8 mouse cellular contexts compared by ENCODE assay signal in genomic region chr10:100588524-100588923, GRCm38 (mm10). TPM values are rescaled to one million over a fixed set of nuclear protein-coding genes. Genes with fewer than 3 reads are reported as not detected.
A peak's percentile ranks its signal among the peaks of the same experiment; 100 is the strongest.
DNase-seq lines count a peak whose midpoint lies in the region; ATAC-seq and TF ChIP-seq lines count a peak whose summit lies in the region.

No protein-coding gene starts in this region.

- ATAC-seq in hindbrain, embryonic 15.5 days (ENCODE audit: low FRiP score, low read depth), result peak; percentile 16
- 0 out of 2 replicates have a peak, but pooled peaks have one; percentile 53 for ATAC-seq in midbrain, embryonic 14.5 days (ENCODE audit: low FRiP score, low TSS enrichment)

- DNase-seq in kidney, adult 2 months, result no peak
- no peak for DNase-seq in kidney, adult 8-10 months
- peak; percentile 9 for DNase-seq in midbrain, embryonic 14.5 days
- no peak for DNase-seq in cerebellum, postnatal 36 days
- no peak for DNase-seq in left cerebral cortex, postnatal 4 days
- DNase-seq in ovary, postnatal 36 days (ENCODE audit: low spot score), result no peak

- no peak overlapping the region for H3K27ac ChIP-seq in kidney, adult 2 months (ENCODE audit: insufficient read depth, low read depth, low read length)
- no peak overlapping the region for H3K27ac ChIP-seq in brown adipose tissue, adult 24 weeks (replicated peaks; ENCODE audit: low read depth, low read length)
- peak overlapping the region; percentile 89 for H3K27ac ChIP-seq in hindbrain, embryonic 15.5 days (replicated peaks)
- H3K27ac ChIP-seq in midbrain, embryonic 14.5 days (replicated peaks; ENCODE audit: low read depth, low read length), result peak overlapping the region; percentile 82

- H3K4me2 ChIP-seq in hindbrain, embryonic 15.5 days, result peak overlapping the region; percentile 61
- peak overlapping the region; percentile 72 for H3K4me2 ChIP-seq in midbrain, embryonic 14.5 days (ENCODE audit: low read length)

- TF ChIP-seq CTCF in kidney, adult 2 months (conservative IDR thresholded peaks at IDR 0.05; ENCODE audit: insufficient read depth, insufficient read length, low read depth, low read length), result no peak

- no peaks in the 10 kb centered on the region for H3K9me3 ChIP-seq in hindbrain, embryonic 15.5 days
- H3K9me3 ChIP-seq in midbrain, embryonic 14.5 days (ENCODE audit: control insufficient read depth, low read length), result no peaks in the 10 kb centered on the region

- H3K36me3 ChIP-seq in kidney, adult 2 months (ENCODE audit: control insufficient read depth, insufficient read depth, low read length), result peaks cover 1% of the 10 kb centered on the region; the same call in 1 of the 2 replicates
- peaks cover 3% of the 10 kb centered on the region; the same call in 1 of the 2 replicates for H3K36me3 ChIP-seq in hindbrain, embryonic 15.5 days
- H3K36me3 ChIP-seq in midbrain, embryonic 14.5 days (ENCODE audit: control insufficient read depth, insufficient read depth, low read length), result no peaks in the 10 kb centered on the region; the same call in 1 of the 2 replicates

- no peak for TF ChIP-seq POLR2A in kidney, adult 2 months (IDR thresholded peaks at IDR 0.05; ENCODE audit: low read depth, low read length)

- 27% methylated on average over 7 of the region's 7 CpGs for WGBS in kidney, adult 2 months
- 42% methylated on average over 7 of the region's 7 CpGs for WGBS in hindbrain, embryonic 15.5 days
- WGBS in midbrain, embryonic 14.5 days, result 48% methylated on average over 7 of the region's 7 CpGs

- no peaks in the 10 kb centered on the region for H3K27me3 ChIP-seq in kidney, adult 2 months (replicated peaks; ENCODE audit: control insufficient read depth, insufficient read depth, low read length)
- H3K27me3 ChIP-seq in hindbrain, embryonic 15.5 days, result no peaks in the 10 kb centered on the region
- no peaks in the 10 kb centered on the region for H3K27me3 ChIP-seq in midbrain, embryonic 14.5 days (ENCODE audit: control insufficient read depth, insufficient read depth, low read length)

- peak overlapping the region; percentile 96 for H3K4me3 ChIP-seq in kidney, adult 2 months (ENCODE audit: insufficient read depth, low read depth, low read length)
- peak overlapping the region; percentile 89 for H3K4me3 ChIP-seq in brown adipose tissue, adult 24 weeks (ENCODE audit: insufficient read depth, low read depth, low read length)
- H3K4me3 ChIP-seq in hindbrain, embryonic 15.5 days, result peak overlapping the region; percentile 87
- peak overlapping the region; percentile 77 for H3K4me3 ChIP-seq in midbrain, embryonic 14.5 days (replicated peaks; ENCODE audit: low read depth, low read length)

- H3K4me1 ChIP-seq in kidney, adult 2 months (ENCODE audit: control insufficient read depth, insufficient read depth, low read length), result no peaks in the 10 kb centered on the region
- H3K4me1 ChIP-seq in brown adipose tissue, adult 24 weeks (ENCODE audit: control insufficient read depth, insufficient read depth, insufficient read length, low read length), result no peaks in the 10 kb centered on the region
- peaks cover 10% of the 10 kb centered on the region for H3K4me1 ChIP-seq in hindbrain, embryonic 15.5 days (replicated peaks)
- peaks cover 11% of the 10 kb centered on the region; the same call in 1 of the 2 replicates for H3K4me1 ChIP-seq in midbrain, embryonic 14.5 days (ENCODE audit: control insufficient read depth, insufficient read depth, low read length)

- intact Hi-C loops in left cerebral cortex, postnatal 4 days (cut with DNase I), result no loop called here

- peak overlapping the region; percentile 85 for H3K9ac ChIP-seq in hindbrain, embryonic 15.5 days
- H3K9ac ChIP-seq in midbrain, embryonic 14.5 days (replicated peaks; ENCODE audit: low read length), result peak overlapping the region; percentile 77

RNA-seq across cellular contexts. Expression of gene 4930430F08Rik, which starts 1.7 kb away (rescaled TPM):
- polyA plus RNA-seq in kidney, adult 2 months (2012; rRNA removed), result 11.5 and 14.1 TPM in 2 replicates
- polyA plus RNA-seq in brown adipose tissue, adult 24 weeks (2012; ENCODE audit: insufficient read depth, insufficient read length, missing spikeins), result 13.7 and 15.1 TPM in 2 replicates
- 13.7 and 14.3 TPM in 2 replicates for polyA plus RNA-seq in hindbrain, embryonic 15.5 days (2015; fragmentation: Nextera tagmentation; extraction: Ambion mirVana)
- polyA plus RNA-seq in midbrain, embryonic 14.5 days (2014; fragmentation: Nextera tagmentation; extraction: Ambion mirVana), result 15.6 and 22.1 TPM in 2 replicates
- 10 to 100 TPM; 16.8 to 21.4 TPM for total RNA-seq in left cerebral cortex, postnatal 4 days (2021)

RNA-seq across cellular contexts. Expression of gene 1700017N19Rik, which starts 1.8 kb away (rescaled TPM):
- polyA plus RNA-seq in kidney, adult 2 months (2012; rRNA removed), result not detected in 2 replicates
- polyA plus RNA-seq in brown adipose tissue, adult 24 weeks (2012; ENCODE audit: insufficient read depth, insufficient read length, missing spikeins), result not detected in 2 replicates
- 0.26 TPM in 1 of 2 replicates, not detected in the other for polyA plus RNA-seq in hindbrain, embryonic 15.5 days (2015; fragmentation: Nextera tagmentation; extraction: Ambion mirVana)
- polyA plus RNA-seq in midbrain, embryonic 14.5 days (2014; fragmentation: Nextera tagmentation; extraction: Ambion mirVana), result 0.27 and 0.34 TPM in 2 replicates
- total RNA-seq in left cerebral cortex, postnatal 4 days (2021), result not detected

Comparison
In these comparisons a context has a peak if more than half of its experiments do, and no peak if none do; other contexts are left out.
1. H3K27ac ChIP-seq: peak in hindbrain, embryonic 15.5 days (single experiment) and midbrain, embryonic 14.5 days (single experiment); none in kidney, adult 2 months (single experiment) and brown adipose tissue, adult 24 weeks (single experiment).
2. Peak in every context shown above with its lines, with median percentiles within 50 percentile points of each other: H3K4me3 ChIP-seq.